Mouse (Mus musculus) CH12.LX (cell line): ENCODE results near the gene Olfr1393. TPM values are rescaled to one million over a fixed set of nuclear protein-coding genes. Genes with fewer than 3 reads are reported as not detected.
A peak's percentile ranks its signal among the peaks of the same experiment; 100 is the strongest.

ENCODE experiments used
- DNase-seq: peaks from one replicate; pipeline ENCODE4 v3.0.0-alpha.2; 2013; ENCODE audit errors: extremely low read depth
- H3K27ac ChIP-seq: 2 replicates; pipeline ENCODE4 v1.5.1; 2012; ENCODE audit warnings: low read depth, mild to moderate bottlenecking, control low read depth, moderate library complexity; ENCODE audit not compliant: insufficient read depth
- H3K27me3 ChIP-seq: replicated peaks from 2 replicates; pipeline ENCODE3; 2012; ENCODE audit warnings: inconsistent platforms
- H3K36me3 ChIP-seq, 2 experiments: replicated peaks in 1 of 2; 2 replicates each; pipeline versions ENCODE3 to v1.6.1; 2012; ENCODE audit warnings: inconsistent platforms in 1 of 2, low read length in 1 of 2, mild to moderate bottlenecking in 1 of 2, mixed read lengths in 1 of 2, moderate library complexity in 1 of 2; ENCODE audit not compliant: control insufficient read depth in 1 of 2, insufficient read depth in 1 of 2
- H3K4me1 ChIP-seq, 2 experiments: 2 replicates each; pipeline ENCODE4 v1.6.1; 2012; ENCODE audit warnings: inconsistent platforms in 1 of 2, moderate library complexity in 1 of 2; ENCODE audit not compliant: insufficient read depth in 2 of 2, control insufficient read depth in 1 of 2
- H3K4me2 ChIP-seq: 2 replicates; pipeline ENCODE4 v1.6.1; 2012; ENCODE audit warnings: low read depth, mild to moderate bottlenecking, control low read depth; ENCODE audit not compliant: poor library complexity, insufficient read depth, severe bottlenecking
- H3K4me3 ChIP-seq, 3 experiments: fragments of 150-350 bp in 1 of 3; sonication (generic) in 1 of 3; replicated peaks in 1 of 3; 2 replicates each; pipeline versions ENCODE3 to v1.5.1; 2011 to 2012; ENCODE audit warnings: low read depth in 2 of 3, low read length in 2 of 3, mild to moderate bottlenecking in 2 of 3, moderate library complexity in 2 of 3, control low read depth in 1 of 3, improper control_type of control experiment in 1 of 3, inconsistent platforms in 1 of 3, mixed read lengths in 1 of 3; ENCODE audit not compliant: poor library complexity in 1 of 3
- H3K79me2 ChIP-seq: replicated peaks from 2 replicates; pipeline ENCODE4 v1.6.1; 2012; ENCODE audit warnings: mild to moderate bottlenecking, moderate library complexity; ENCODE audit not compliant: control insufficient read depth, poor library complexity, insufficient read depth, severe bottlenecking; ENCODE audit errors: extremely low read depth
- H3K9ac ChIP-seq: 2 replicates; pipeline ENCODE4 v1.6.1; 2012; ENCODE audit warnings: low read depth, mild to moderate bottlenecking, control low read depth, moderate library complexity; ENCODE audit not compliant: insufficient read depth
- H3K9me3 ChIP-seq: replicated peaks from 2 replicates; pipeline ENCODE3; 2012; ENCODE audit warnings: low read length, inconsistent platforms, mixed read lengths
- BHLHE40 ChIP-seq: IDR thresholded peaks from 2 replicates; pipeline ENCODE4 v1.6.1; 2011; ENCODE audit warnings: mild to moderate bottlenecking, low read depth, low read length, improper control_type of control experiment
- CHD1 ChIP-seq: IDR thresholded peaks from 2 replicates; pipeline ENCODE4 v1.6.1; 2012; ENCODE audit warnings: low read depth, low read length, improper control_type of control experiment, inconsistent platforms
- CHD2 ChIP-seq: IDR thresholded peaks from 2 replicates; pipeline ENCODE4 v1.6.1; 2011; ENCODE audit warnings: low read length, improper control_type of control experiment
- E2F4 ChIP-seq: IDR thresholded peaks from 2 replicates; pipeline ENCODE4 v1.6.1; 2011; ENCODE audit warnings: low read depth, low read length, improper control_type of control experiment; ENCODE audit not compliant: insufficient replicate concordance
- ELF1 ChIP-seq: IDR thresholded peaks from 2 replicates; pipeline ENCODE4 v1.6.1; 2014; ENCODE audit warnings: low read depth, mild to moderate bottlenecking, inconsistent platforms, low read length, improper control_type of control experiment
- EP300 ChIP-seq: IDR thresholded peaks from 2 replicates; pipeline ENCODE4 v1.6.1; 2011; ENCODE audit warnings: low read length, improper control_type of control experiment
- ETS1 ChIP-seq: conservative IDR thresholded peaks from 2 replicates; pipeline ENCODE4 v1.6.1; 2012; ENCODE audit warnings: low read depth, mild to moderate bottlenecking, inconsistent platforms, low read length, improper control_type of control experiment, moderate library complexity
- HCFC1 ChIP-seq: IDR thresholded peaks from 2 replicates; pipeline ENCODE4 v1.6.1; 2012; ENCODE audit warnings: low read depth, mild to moderate bottlenecking, inconsistent platforms, low read length, improper control_type of control experiment
- IRF4 ChIP-seq: IDR thresholded peaks from 2 replicates; pipeline ENCODE4 v1.6.1; 2014; ENCODE audit warnings: low read depth, mild to moderate bottlenecking, inconsistent platforms, low read length, improper control_type of control experiment
- JUN ChIP-seq: IDR thresholded peaks from 2 replicates; pipeline ENCODE4 v1.6.1; 2011; ENCODE audit warnings: low read depth, mild to moderate bottlenecking, low read length, improper control_type of control experiment, moderate library complexity; ENCODE audit not compliant: insufficient read depth
- JUND ChIP-seq: conservative IDR thresholded peaks from 2 replicates; pipeline ENCODE4 v1.6.1; 2011; ENCODE audit warnings: low read depth, low read length, improper control_type of control experiment
- KAT2A ChIP-seq: IDR thresholded peaks from 2 replicates; pipeline ENCODE4 v1.6.1; 2012; ENCODE audit warnings: low read length, improper control_type of control experiment, inconsistent platforms; ENCODE audit not compliant: insufficient replicate concordance
- MAZ ChIP-seq: IDR thresholded peaks from 2 replicates; pipeline ENCODE4 v1.6.1; 2012; ENCODE audit warnings: low read depth, mild to moderate bottlenecking, inconsistent platforms, low read length, improper control_type of control experiment, moderate library complexity
- MEF2A ChIP-seq: IDR thresholded peaks from 2 replicates; pipeline ENCODE4 v1.6.1; 2014; ENCODE audit warnings: low read depth, mild to moderate bottlenecking, inconsistent platforms, low read length, improper control_type of control experiment, borderline replicate concordance
- MXI1 ChIP-seq: IDR thresholded peaks from 2 replicates; pipeline ENCODE4 v1.6.1; 2011; ENCODE audit warnings: mild to moderate bottlenecking, low read depth, low read length, improper control_type of control experiment
- SIN3A ChIP-seq: IDR thresholded peaks from 2 replicates; pipeline ENCODE4 v1.6.1; 2012; ENCODE audit warnings: low read length, improper control_type of control experiment, inconsistent platforms
- TBP ChIP-seq: conservative IDR thresholded peaks from 2 replicates; pipeline ENCODE4 v1.6.1; 2011; ENCODE audit warnings: low read depth, low read length, improper control_type of control experiment
- USF1 ChIP-seq: IDR thresholded peaks from 2 replicates; pipeline ENCODE4 v1.6.1; 2014; ENCODE audit warnings: low read depth, mild to moderate bottlenecking, inconsistent platforms, low read length, improper control_type of control experiment
- USF2 ChIP-seq: conservative IDR thresholded peaks from 2 replicates; pipeline ENCODE4 v1.6.1; 2011; ENCODE audit warnings: low read depth, low read length, improper control_type of control experiment
- ZKSCAN1 ChIP-seq: IDR thresholded peaks from 2 replicates; pipeline ENCODE4 v1.6.1; 2012; ENCODE audit warnings: low read depth, inconsistent platforms, low read length, improper control_type of control experiment, borderline replicate concordance
- dilution Hi-C: fragments of 300-500 bp; cut with MboI; formaldehyde crosslinking; loops from 2 replicates; pipeline ENCODE4 v1.14.3; 2020; ENCODE audit warnings: low sequenced_read_pairs; ENCODE audit not compliant: extremely low pct_unique_long_range_greater_than_20kb, extremely low pct_ligation_motif_present
- in situ Hi-C: fragments of 300-500 bp; cut with MboI; formaldehyde crosslinking; loops from 3 replicates; pipeline ENCODE4 v1.14.3; 2019; ENCODE audit warnings: low sequenced_read_pairs, low pct_ligation_motif_present, low pct_unique_long_range_greater_than_20kb, mixed read lengths
- polyA plus RNA-seq: library from polyadenylated mRNA; unstranded; fragments of >175 nt; gene quantifications from 2 replicates; pipeline ENCODE4 v1.2.1, GENCODE M21; 2012; ENCODE audit warnings: low read depth; ENCODE audit not compliant: insufficient read length
- total RNA-seq, 2 experiments: library from RNA; depleted of rRNA; stranded (reverse); fragments of 300-350 nt in 1 of 2; fragments of >200 nt in 1 of 2; gene quantifications; 2 replicates each; pipeline ENCODE4 v1.2.3; 2012 to 2014

The Olfr1393 gene
- total and polyA plus RNA-seq, 3 experiments: 0.10 TPM; not detected in 2

GRCm38 (mm10) chr11:49245176-49245575 lies 32.9 kb upstream of the Olfr1393 start (continued):
- TF ChIP-seq USF1 (peak; percentile 72), IRF4 (peak; percentile 58; the same call in 1 of the 2 replicates), MXI1 (peak; percentile 100), SIN3A (peak; percentile 97), ELF1 (peak; percentile 55), ZKSCAN1 (no peak), JUN (no peak), CHD1 (no peak), TBP (0 out of 2 replicates have a peak, but pooled peaks have one; percentile 36), ETS1 (peak; percentile 62), CHD2 (peak; percentile 94), USF2 (peak; percentile 46; the same call in 1 of the 2 replicates), MAZ (peak; percentile 90), HCFC1 (peak; percentile 56; the same call in 1 of the 2 replicates)

- H3K79me2 ChIP-seq: peaks cover 39% of the 10 kb centered on the region
- DNase-seq: no peak
- H3K27me3 ChIP-seq: no peaks in the 10 kb centered on the region
- dilution Hi-C loops: no loop called here
- H3K27ac ChIP-seq: peak overlapping the region; percentile 67
- H3K9me3 ChIP-seq: no peaks in the 10 kb centered on the region
- H3K4me2 ChIP-seq: peak overlapping the region; percentile 55
- no peaks in the 10 kb centered on the region for H3K36me3 ChIP-seq
- 0 out of 2 replicates have a peak, but pooled peaks have one; percentile 11 for TF ChIP-seq MEF2A
- no peak for TF ChIP-seq E2F4
- 0 out of 2 replicates have a peak, but pooled peaks have one; percentile 3 for TF ChIP-seq TBP
- TF ChIP-seq MXI1: peak; percentile 6
- 0 out of 2 replicates have a peak, but pooled peaks have one; percentile 16 for TF ChIP-seq ELF1
- no peak for TF ChIP-seq JUND
- no peak for TF ChIP-seq BHLHE40
- peak; percentile 60 for TF ChIP-seq SIN3A
- no peak for TF ChIP-seq USF1
- peak; percentile 7; the same call in 1 of the 2 replicates for TF ChIP-seq EP300
- 0 out of 2 replicates have a peak, but pooled peaks have one; percentile 29 for TF ChIP-seq IRF4
- no peak for TF ChIP-seq KAT2A
- TF ChIP-seq, all 38 proteins: peak for 7
- H3K9ac ChIP-seq: peak overlapping the region; percentile 41
- H3K4me3 ChIP-seq: peak overlapping the region; percentile 56 to 72 (median 69)
- H3K4me1 ChIP-seq: peaks cover 10 to 61% of the 10 kb centered on the region in 2 experiments
- in situ Hi-C loops: no loop called here
Measured at GRCm38 (mm10) chr11:49245634-49246415, 32.3 kb upstream of the Olfr1393 start.
